Mouse (Mus musculus) activated CD4-positive, CD25-positive, alpha-beta regulatory T cell, adult 4 months (primary cell): ENCODE data around the gene Mgarp. TPM values are rescaled to one million over a fixed set of nuclear protein-coding genes. Genes with fewer than 3 reads are reported as not detected.
"Not testable (repeated sequence)": the region's sequence is repeated elsewhere in the genome, so short reads cannot be mapped to it uniquely, and the experiment has no call there.

ENCODE experiments used
- ATAC-seq: one replicate; pipeline ENCODE4 v1.8.0; 2017
- polyA plus RNA-seq, 2 experiments: library from polyadenylated mRNA; unstranded; fragments of 100-300 nt; shearing (Covaris generic); gene quantifications; one replicate each; pipeline ENCODE4 v1.2.1; 2017

Gene Mgarp
- polyA plus RNA-seq, 2 experiments from 2014 or later = 1.5 to 6.0 TPM

- peak; percentile 95 for ATAC-seq
Measured at GRCm38 (mm10) chr3:51364703-51365516, 31.6 kb downstream of the Mgarp start.

- ATAC-seq = no peak
Measured at GRCm38 (mm10) chr3:51361066-51361465, 35.5 kb downstream of the Mgarp start.

GRCm38 (mm10) chr3:51359558-51360307 is 36.8 kb downstream of the Mgarp start:
- ATAC-seq = no peak

GRCm38 (mm10) chr3:51358660-51359557 is 37.6 kb downstream of the Mgarp start:
- ATAC-seq = peak; percentile 69

DNA sequence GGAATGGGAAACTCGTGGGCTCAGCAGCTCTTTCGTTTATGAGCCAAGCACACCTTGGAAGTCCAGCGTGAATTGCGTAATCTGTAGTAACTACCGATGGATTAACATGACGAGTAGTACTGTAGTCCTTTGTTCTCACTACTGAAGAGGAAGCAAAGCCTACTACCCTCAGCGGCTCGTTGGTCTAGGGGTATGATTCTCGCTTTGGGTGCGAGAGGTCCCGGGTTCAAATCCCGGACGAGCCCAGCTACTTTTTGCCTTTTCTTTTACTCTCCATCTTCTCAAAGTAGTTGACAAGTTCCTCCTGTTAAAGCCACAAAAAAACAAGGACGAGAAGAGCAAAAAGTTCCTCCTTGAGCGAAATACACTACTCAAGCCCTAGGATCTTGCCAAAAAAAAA is 38.4 kb downstream of the Mgarp start:
- ATAC-seq = no peak

- no peak for ATAC-seq
Measured at GRCm38 (mm10) chr3:51357624-51358023, 38.9 kb downstream of the Mgarp start.

GRCm38 (mm10) chr3:51357078-51357477 is 39.5 kb downstream of the Mgarp start:
- no peak for ATAC-seq

DNA sequence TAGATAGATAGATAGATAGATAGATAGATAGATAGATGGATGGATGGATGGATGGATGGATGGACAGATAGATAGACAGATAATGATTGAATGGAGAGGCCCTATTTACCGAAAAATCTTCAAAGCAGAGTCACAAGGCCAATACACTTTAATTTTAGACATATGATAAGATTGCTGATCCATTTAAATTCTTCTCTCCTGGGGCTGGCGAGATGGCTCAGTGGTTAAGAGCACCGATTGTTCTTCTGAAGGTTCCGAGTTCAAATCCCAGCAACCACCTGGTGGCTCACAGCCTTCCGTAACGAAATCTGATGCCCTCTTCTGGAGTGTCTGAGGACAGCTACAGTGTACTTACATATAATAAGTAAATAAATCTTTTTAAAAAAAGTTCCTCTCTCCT is 41.6 kb downstream of the Mgarp start:
- not testable (repeated sequence) for ATAC-seq

GRCm38 (mm10) chr3:51354034-51354427 is 42.5 kb downstream of the Mgarp start:
- no peak for ATAC-seq

GRCm38 (mm10) chr3:51353325-51354033 is 43.1 kb downstream of the Mgarp start:
- ATAC-seq = peak; percentile 79

GRCm38 (mm10) chr3:51350806-51351205 is 45.7 kb downstream of the Mgarp start:
- ATAC-seq = no peak

DNA sequence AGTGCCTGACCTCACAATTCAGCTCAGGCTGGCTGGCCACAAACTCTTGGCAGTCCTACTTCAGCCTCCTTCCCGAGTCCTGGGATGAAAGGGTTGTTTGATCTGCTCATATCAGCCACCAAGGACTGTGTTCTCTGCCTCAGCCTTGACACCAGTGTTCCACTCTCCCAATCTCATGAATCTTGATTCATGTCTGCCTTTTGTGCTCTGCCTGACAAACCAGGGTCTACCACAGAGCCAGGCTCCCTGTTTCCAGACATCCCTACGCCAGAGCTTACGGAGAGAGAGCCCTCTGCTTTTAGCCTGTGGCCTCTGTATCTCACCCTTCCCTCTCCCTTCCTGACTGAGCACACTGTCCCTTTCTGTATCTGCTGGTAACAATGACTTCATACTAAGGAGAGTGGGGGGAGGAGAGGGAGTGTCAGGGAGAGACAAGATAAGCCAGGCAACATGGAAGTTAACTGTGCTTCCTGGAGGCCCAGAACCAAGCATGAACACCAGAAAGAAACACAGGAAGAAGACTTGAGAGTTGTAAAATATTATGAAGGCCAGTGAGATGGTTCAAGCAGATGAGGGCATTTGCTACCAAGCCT is 47.8 kb downstream of the Mgarp start:
- no peak for ATAC-seq

DNA sequence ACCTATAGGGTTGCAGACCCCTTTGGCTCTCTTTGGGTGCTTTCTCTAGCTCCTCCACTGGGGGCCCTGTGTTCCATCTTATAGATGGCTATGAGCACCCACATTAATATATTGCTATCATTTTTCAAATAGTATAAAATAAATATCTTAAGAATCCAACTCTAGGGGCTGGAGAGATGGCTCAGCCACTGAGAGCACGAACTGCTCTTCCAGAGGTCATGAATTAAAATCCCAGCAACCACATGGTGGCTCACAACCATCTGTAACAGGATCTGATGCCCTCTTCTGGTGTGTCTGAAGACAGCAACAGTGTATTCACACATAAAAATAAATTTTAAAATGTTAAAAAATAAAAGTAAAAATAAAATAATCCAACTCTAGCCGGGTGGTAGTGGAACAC is 51.5 kb downstream of the Mgarp start:
- not testable (repeated sequence) for ATAC-seq

DNA sequence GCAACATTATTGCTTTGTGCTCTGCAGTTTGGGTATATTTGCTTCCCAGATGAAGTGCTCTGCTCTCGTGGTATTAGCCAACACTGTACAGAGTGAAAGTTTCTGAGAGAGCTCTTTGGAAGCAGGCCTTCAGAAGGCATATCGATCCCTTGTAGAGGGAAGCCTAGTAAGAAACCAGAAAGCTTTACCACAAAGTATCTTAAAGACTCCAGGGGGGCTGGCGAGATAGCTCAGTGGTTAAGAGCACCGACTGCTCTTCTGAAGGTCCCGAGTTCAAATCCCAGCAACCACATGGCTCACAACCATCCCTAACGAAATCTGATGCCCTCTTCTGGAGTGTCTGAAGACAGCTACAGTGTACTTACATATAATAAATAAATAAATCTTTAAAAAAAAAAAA is 52.4 kb downstream of the Mgarp start:
- not testable (repeated sequence) for ATAC-seq

DNA sequence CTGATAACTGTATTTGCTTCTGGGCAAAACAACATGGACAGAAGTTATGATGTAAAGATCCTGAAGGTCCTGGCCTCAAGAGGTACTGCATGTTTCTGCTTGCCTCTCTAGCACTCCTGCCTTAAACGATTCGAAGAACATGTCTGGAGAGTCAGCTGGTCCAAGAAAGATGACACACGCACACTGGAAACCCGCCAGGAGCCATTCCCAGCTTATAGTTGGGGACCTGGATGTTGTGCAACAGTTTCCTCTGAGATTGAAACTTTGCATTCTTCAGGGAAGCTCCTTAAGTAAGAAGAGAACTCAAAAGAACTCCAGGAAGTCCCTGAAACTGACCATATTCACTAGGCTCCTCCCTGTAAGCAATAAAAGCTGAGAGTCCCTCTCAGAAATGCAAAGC is 53.3 kb downstream of the Mgarp start:
- ATAC-seq = no peak

GRCm38 (mm10) chr3:51342152-51342551 is 54.4 kb downstream of the Mgarp start:
- ATAC-seq = peak; percentile 30

DNA sequence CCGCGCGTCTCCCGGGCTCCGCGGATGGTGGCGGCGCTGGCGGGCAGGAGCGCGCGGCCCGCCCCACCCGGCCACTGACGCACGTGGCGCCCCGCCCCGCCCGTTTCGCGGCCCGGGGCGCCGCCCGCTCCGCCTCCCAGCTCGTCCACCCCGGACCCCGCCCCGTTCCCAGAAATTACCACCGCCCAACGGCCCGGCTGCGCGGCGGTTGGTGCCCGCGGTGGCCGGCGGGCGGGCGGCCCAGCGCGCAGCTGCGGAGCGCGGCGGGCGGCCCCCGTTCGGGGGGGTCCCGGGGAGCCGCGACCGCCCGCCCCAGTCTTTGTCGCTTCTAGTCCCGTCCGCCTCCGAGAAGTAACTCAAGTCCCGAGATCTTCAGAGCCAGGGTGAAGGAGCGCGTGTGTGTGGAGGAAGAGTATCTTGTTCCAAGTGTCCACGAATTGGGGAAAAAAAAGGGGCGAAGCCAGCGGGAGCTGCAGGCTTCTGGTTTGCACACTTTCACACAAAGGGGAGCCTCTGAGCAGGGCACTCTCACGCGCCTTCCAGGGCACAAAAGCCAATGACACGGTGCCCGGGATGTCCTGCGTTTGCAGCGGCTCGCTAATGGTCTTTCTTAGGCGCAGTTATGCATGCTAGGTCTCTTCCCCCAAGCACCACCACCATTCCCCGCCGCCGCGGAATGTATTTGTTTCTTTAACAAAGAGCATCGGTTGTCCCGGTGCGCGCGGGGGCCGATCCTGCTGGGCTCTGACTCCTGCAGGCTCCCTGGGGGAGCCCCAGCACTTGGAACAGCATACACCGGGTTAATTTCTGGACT is 55.1 kb downstream of the Mgarp start:
- ATAC-seq = peak; percentile 36

GRCm38 (mm10) chr3:51340552-51341267 is 55.8 kb downstream of the Mgarp start, which contains the start of gene Elf2:
Gene Elf2, minus strand, starts transcription at chr3:51340663.
- peak; percentile 38 for ATAC-seq

DNA sequence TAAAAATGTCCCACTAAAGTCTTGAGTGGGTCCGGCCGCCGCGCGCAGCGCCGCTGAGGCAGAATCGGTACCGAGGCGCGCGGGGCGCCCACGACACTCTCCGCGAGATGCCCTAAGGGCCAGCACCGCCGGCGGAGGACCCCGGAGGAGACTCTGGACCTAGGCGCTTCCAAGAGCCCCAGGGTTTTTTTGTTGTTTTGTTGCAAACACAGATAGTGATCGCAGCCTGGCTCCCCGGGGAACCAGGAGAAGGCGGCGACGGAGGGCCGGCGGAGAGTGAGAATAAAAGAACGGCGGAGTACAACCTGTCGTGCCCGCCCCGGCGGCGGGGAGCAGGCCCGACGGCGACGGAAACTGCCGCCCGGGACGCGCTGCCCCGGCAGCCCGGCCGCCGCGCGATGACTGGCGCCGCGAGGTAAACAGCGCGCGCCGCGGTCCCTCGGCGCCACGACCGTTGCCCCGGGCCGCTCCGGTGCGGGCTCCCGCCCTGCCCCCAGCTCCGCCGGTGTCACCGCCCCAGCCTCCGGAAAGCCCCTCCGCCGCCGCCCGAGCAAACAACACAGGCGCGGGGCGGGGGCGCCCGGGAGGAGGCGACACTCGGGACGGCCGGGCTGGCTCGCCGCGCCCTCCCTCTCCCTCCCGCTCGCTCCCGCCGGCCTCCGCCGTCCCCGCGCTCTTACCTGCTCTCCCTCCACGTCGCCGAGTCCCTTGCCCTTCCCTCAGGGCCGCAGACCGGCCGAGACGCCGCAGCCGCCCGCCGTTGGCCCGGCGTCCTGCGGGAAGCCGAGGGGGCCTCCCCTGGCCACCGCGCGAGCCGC is 56.6 kb downstream of the Mgarp start:
- ATAC-seq = peak; percentile 29
